Mouse (Mus musculus) forebrain, embryonic 10.5 days (tissue): ENCODE results near the gene Unc80. TPM values are rescaled to one million over a fixed set of nuclear protein-coding genes. Genes with fewer than 3 reads are reported as not detected.
"Not testable (repeated sequence)": the region's sequence is repeated elsewhere in the genome, so short reads cannot be mapped to it uniquely, and the experiment has no call there.

ENCODE experiments used
- DNase-seq: peaks from one replicate; pipeline ENCODE4 v3.0.0-alpha.2; 2017; ENCODE audit warnings: low spot score; ENCODE audit errors: extremely low spot score
- H3K27ac ChIP-seq: fragments of 300-500 bp; sonication (generic); 2 replicates; pipeline ENCODE4 v1.5.1; 2016; ENCODE audit warnings: mild to moderate bottlenecking
- H3K27me3 ChIP-seq: fragments of 300-500 bp; sonication (generic); 2 replicates; pipeline ENCODE4 v1.6.1; 2016; ENCODE audit warnings: mild to moderate bottlenecking; ENCODE audit not compliant: poor library complexity, severe bottlenecking
- H3K36me3 ChIP-seq: fragments of 300-500 bp; sonication (generic); replicated peaks from 2 replicates; pipeline ENCODE4 v1.6.1; 2016; ENCODE audit warnings: mild to moderate bottlenecking, moderate library complexity
- H3K4me1 ChIP-seq: fragments of 300-500 bp; sonication (generic); 2 replicates; pipeline ENCODE4 v1.6.1; 2016
- H3K4me3 ChIP-seq: fragments of 300-500 bp; sonication (generic); 2 replicates; pipeline ENCODE4 v1.5.1; 2016; ENCODE audit warnings: mild to moderate bottlenecking, moderate library complexity
- H3K9me3 ChIP-seq: fragments of 300-500 bp; sonication (generic); 2 replicates; pipeline ENCODE4 v1.6.1; 2016; ENCODE audit warnings: mild to moderate bottlenecking, moderate library complexity
- WGBS: fragments of 180-500 bp; shearing (Covaris S2); methylation state at CpG from one replicate; pipeline ENCODE4 v1.1.7; 2016; 5-methylcytosine and 5-hydroxymethylcytosine counted together
- polyA plus RNA-seq: library from polyadenylated mRNA; unstranded; fragments of >200 nt; fragmentation: Nextera tagmentation; extraction: Ambion mirVana; gene quantifications from 2 replicates; pipeline ENCODE4 v1.2.1, GENCODE M21; 2016

Gene Unc80
- polyA plus RNA-seq, 1 experiment from 2014 or later: 0.42 TPM

DNA sequence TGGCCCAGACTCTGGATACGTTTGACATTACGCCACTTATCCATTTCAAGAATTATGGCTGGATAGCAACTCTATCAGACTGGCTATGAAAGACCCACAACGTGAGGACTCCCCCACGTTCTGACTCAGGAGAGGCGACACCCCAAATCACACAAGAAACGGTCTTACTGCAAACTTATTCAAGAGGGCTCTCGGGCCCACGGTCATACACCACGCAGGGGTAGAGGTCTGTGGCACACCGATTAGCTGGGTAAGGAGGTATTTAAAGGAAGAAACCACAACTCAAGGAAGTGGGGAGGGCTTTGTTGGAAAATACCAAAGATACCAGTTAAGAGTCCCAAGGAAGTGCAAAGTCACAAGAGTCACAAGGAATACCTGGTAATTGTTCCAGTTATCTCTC lies 231.5 kb downstream of the Unc80 start:
- H3K9me3 ChIP-seq, H3K4me3 ChIP-seq, DNase-seq, H3K27ac ChIP-seq, H3K27me3 ChIP-seq, H3K36me3 ChIP-seq: not testable (repeated sequence)
- WGBS: 85% methylated on average over 10 of the region's 10 CpGs
- peaks cover 15% of the 10 kb centered on the region for H3K4me1 ChIP-seq

DNA sequence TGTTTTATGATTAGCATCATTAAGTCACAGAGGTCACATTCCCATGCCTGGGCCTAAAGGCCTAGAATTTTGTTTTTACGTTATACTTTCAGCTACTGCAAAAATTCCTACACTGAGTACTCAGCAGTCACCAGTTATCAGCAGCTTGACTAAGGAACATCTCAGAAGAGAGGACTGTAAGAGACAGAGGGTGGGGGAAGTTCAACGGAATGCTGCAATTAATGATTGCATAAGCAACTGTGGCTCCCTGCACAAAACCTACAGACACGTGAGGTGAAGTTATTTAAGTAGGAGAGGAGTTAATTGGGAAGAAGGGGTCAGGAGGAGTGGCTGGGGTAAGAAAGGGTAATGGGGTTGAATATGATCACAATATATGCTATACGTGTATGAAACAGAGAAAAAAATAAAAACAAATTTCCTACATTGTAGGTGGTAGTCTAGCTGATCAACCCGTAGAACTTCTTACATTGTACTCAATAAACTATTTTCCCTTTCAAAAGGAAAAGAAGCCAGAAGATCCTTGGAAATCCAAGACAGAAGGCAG lies 232.1 kb downstream of the Unc80 start:
- H3K4me3 ChIP-seq: peak overlapping the region; percentile 84
- H3K9me3 ChIP-seq: no peaks in the 10 kb centered on the region
- H3K36me3 ChIP-seq: no peaks in the 10 kb centered on the region
- WGBS: 46% methylated on average over 5 of the region's 5 CpGs
- no peaks in the 10 kb centered on the region for H3K27me3 ChIP-seq
- peak overlapping the region; percentile 93 for H3K27ac ChIP-seq
- no peak for DNase-seq
- H3K4me1 ChIP-seq: peaks cover 15% of the 10 kb centered on the region

DNA sequence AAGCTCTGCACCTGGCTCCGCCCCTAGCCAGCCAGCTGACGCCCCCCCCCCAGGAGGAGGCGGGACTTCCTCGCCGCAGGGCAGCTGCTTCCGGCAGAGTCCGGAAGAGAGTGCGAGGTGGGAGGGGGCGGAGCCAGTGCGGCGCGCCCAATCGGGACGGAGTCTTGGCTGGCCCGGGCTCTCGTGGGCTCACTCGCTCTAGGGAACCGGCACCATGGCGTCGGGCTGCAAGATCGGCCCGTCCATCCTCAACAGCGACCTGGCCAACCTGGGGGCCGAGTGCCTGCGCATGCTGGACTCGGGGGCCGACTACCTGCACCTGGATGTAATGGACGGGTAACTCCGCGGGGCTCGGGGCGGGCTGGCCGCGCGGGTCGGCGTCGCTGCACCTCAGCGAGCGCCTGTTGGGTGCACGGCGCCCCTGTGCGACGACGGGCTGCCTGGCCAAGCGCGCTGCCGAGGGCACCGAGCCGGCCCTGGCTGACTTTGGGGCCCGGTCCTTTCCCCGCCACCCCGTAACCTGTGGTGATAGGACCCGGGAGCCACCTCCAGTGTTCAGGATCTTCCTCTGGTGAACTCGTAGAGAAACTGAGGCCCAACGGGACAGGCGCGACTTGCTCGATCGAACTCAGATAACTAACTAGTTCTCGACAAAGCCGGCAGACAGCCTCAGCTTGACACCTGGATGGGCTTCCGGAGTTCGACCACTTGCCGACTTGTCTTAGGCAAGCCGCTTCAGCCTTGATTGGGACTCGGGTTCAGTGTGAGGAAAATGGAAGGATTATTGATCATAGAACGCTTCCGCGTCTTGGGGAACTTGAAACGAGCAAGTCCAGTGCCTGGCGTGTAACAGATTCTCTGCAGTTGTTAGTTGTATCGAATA lies 232.8 kb downstream of the Unc80 start, which contains the start of gene Rpe:
Gene Rpe, plus strand, starts transcription at position 139 of the 883 bp plus-strand sequence.
- no peaks in the 10 kb centered on the region for H3K27me3 ChIP-seq
- under 1% methylated on average over 72 of the region's 73 CpGs for WGBS
- H3K9me3 ChIP-seq: no peaks in the 10 kb centered on the region
- H3K4me3 ChIP-seq: peak within 1 kb of the TSS; percentile 84
- peak within 1 kb of the TSS; percentile 93 for H3K27ac ChIP-seq
- 0 out of 2 replicates have a peak, but pooled peaks cover under 1% of the 10 kb centered on the region for H3K36me3 ChIP-seq
- peaks cover 15% of the 10 kb centered on the region for H3K4me1 ChIP-seq
- peak; percentile 92 for DNase-seq

DNA sequence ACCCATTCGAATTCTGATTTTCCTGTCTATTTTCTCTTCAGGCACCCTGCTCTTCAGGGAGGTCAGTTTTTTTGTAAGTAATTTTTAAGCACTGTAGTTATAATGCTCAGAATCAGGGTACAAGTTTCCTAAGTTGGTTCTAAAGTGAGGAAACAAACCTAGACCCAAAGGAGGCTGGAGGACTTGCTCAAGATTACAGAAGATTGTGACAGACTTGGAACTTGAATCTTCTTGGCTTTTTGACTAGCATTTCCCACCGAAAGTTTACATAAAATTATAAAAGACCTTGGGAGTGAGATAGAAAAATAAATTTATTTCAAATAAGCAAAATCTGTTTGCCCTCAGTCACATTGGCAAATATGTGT lies 233.4 kb downstream of the Unc80 start:
- H3K4me3 ChIP-seq: peak overlapping the region; percentile 84
- WGBS: 38% methylated on average over 2 of the region's 2 CpGs

DNA sequence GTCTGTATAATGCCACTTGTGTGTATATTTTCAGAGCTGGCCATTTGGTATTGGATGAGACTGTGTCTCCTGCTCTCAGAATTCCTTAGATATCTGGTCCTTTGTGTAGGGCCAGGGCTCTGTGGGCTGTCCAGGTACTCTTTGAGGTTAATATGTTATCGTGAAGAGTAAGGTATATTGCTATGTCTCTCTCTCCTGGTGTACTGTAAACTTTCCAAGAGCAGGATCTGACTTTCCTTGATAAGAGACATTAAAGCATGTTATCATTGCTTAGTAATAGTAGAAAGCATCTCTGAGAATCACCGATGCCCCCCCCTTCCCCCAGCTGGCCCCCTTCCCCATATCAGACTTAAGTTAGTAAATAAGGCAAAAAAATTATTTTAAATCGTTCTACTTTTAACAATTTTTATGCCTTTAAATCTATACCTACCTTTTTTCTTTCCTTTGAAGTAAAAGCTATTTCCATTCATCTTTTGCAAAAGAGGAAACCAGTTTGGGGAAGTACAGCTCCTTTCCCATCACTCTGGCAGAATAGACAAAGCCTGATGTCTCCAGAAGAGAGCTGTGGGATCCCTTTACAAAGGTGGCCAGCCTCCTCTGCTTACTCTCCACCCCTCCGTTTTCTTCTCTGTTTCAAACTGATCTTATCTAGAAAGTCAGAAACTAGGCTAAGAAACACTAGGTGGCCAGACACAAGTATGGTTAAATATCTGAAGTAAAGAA lies 234.6 kb downstream of the Unc80 start:
- no peak overlapping the region for H3K27ac ChIP-seq
- H3K27me3 ChIP-seq: no peaks in the 10 kb centered on the region
- H3K36me3 ChIP-seq: peaks cover 17% of the 10 kb centered on the region
- 89% methylated on average over 4 of the region's 4 CpGs for WGBS
- DNase-seq: no peak
- H3K4me1 ChIP-seq: peaks cover 15% of the 10 kb centered on the region
- no peak overlapping the region for H3K4me3 ChIP-seq
- H3K9me3 ChIP-seq: no peaks in the 10 kb centered on the region

More for the DNA sequence above, 233.4 kb downstream of the Unc80 start:
- Histone ChIP-seq H3K27ac (peak overlapping the region; percentile 93), H3K9me3 (no peaks in the 10 kb centered on the region), H3K36me3 (peaks cover 5% of the 10 kb centered on the region), H3K4me1 (peaks cover 15% of the 10 kb centered on the region), H3K27me3 (no peaks in the 10 kb centered on the region)
- DNase-seq: no peak

DNA sequence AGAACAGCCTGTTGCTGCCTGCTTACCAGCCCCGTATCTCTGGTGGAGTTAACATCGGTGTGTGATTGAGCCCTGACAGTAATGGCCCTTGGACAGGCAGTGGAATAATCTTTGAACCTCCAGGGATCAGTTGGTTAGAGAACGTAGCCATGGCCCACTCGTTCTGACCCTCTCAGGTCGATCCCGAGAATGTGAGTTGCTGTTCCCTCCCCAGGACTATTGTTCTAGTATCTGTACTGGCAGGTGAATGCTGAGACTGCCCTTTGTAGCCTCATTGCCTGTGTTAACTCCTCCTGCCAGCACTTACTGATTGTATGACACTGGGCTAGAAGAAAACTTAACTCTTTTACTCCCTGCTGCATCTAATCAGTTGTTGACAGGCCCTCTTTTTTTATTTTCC lies 236.4 kb downstream of the Unc80 start:
- 66% methylated on average over 6 of the region's 6 CpGs for whole genome bisulfite sequencing
- DNase-seq: no peak
- Histone ChIP-seq H3K9me3 (no peaks in the 10 kb centered on the region), H3K4me1 (peaks cover 15% of the 10 kb centered on the region), H3K36me3 (peaks cover 35% of the 10 kb centered on the region), H3K27ac (no peak overlapping the region), H3K4me3 (no peak overlapping the region), H3K27me3 (no peaks in the 10 kb centered on the region)

DNA sequence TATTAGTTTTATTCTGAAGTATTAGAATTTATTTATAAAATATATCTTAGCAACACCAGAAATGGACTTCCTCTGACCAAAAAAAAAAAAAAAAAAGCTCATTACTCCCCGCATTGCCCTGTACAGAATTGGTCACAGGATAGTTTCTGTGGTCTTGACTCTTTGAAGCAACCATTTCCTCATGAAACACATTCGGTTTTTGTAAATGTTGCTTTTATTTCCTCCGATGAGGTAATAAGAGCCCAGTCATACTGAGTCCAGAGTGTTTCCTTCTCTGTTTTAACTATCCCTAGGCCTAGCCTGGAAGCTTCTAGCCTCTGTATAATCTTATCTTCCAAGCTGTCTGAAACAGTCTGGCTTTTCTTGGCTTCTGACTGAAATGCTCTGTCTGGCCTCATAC lies 244.7 kb downstream of the Unc80 start:
- Histone ChIP-seq H3K9me3 (no peaks in the 10 kb centered on the region), H3K27ac (no peak overlapping the region), H3K36me3 (peaks cover 84% of the 10 kb centered on the region), H3K4me1 (no peaks in the 10 kb centered on the region), H3K4me3 (no peak overlapping the region), H3K27me3 (no peaks in the 10 kb centered on the region)
- no peak for DNase-seq
- WGBS: 97% methylated on average over 3 of the region's 3 CpGs

DNA sequence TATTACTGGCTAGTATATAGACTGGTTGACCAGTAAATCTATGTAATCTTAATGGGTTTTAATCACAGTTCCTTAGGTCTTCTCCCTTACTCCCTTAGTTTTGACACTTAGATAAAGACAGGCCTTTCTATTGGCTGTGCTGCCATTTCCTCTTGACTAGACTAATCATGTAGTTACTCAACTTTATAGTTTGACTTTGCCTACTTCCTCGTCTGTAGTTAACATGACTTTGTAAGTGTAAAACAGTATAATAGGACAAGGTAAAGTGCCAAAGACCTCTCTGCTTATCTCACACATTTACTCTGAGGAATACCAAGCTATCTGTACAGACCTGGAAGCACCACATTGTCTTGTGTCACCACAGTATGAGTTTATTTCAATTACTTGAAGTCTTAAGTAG lies 262.4 kb downstream of the Unc80 start:
- Histone ChIP-seq H3K36me3 (peaks cover 28% of the 10 kb centered on the region), H3K4me3 (no peak overlapping the region), H3K9me3 (no peaks in the 10 kb centered on the region), H3K4me1 (no peaks in the 10 kb centered on the region), H3K27ac (no peak overlapping the region), H3K27me3 (no peaks in the 10 kb centered on the region)
- DNase-seq: no peak
- WGBS: 86% methylated on average over 1 of the region's 1 CpGs

Other genes with a start within 250 kb of the Unc80 start
- gene Rpe, start 232.5 kb downstream of the Unc80 start, polyA plus RNA-seq: 53.4 and 56.0 TPM in 2 replicates